Mouse (Mus musculus): ENCODE results near the gene Cyp4b1.
"Not testable (repeated sequence)": the region's sequence is repeated elsewhere in the genome, so short reads cannot be mapped to it uniquely, and the experiment has no call there.

The Cyp4b1 gene

GRCm38 (mm10) chr4:115647580-115647979 is at the start of gene Cyp4b1:
Cyp4b1 (minus strand) TSS chr4:115647723.
- DNase-seq, result no peak

- DNase-seq, result no peak
These were observed 38.8 kb upstream of the Cyp4b1 start for GRCm38 (mm10) chr4:115686299-115686698.

- DNase-seq, result no peak
These were observed 11.7 kb upstream of the Cyp4b1 start for GRCm38 (mm10) chr4:115659190-115659589.

DNA sequence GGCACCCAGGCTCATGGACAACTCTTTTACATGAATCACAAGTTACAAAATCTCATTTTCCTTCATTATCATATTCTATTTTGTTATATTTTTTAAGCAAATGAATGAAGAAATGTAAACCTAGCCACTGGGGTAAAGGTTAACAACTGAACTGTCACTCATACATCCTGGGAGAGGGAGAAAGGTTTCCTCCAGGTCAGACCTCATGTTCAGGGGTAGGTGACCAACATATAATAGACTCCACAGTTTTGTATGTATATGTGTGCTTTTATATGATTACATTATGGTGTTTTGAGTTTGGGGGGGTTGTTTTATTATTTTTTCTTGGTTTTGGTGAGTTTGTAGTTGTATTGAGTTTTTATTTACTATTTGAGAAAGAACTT is 10.3 kb upstream of the Cyp4b1 start:
- no peak for DNase-seq

GRCm38 (mm10) chr4:115657104-115657866 is 9.8 kb upstream of the Cyp4b1 start:
- peak in 1 of 2 experiments; percentile 6 for DNase-seq

DNA sequence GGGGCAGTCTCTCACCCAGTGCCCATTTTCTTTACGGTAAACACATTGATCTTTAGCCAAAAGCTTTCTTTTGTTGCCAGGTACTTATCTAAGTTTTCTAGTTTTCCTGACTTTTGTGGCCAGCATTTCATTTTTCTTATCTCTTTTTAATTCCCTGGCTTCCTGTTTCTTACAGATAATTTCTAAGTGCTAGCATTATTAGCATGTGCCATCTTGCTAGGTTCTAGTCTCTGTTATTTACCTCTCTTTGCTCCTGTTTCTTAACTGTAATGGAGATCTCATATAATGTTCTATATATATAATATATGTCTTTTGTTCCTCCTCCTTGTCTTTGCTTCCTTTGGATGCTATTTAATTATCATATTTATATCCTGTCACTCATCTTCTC is 9.0 kb upstream of the Cyp4b1 start:
- not testable (repeated sequence) for DNase-seq

DNA sequence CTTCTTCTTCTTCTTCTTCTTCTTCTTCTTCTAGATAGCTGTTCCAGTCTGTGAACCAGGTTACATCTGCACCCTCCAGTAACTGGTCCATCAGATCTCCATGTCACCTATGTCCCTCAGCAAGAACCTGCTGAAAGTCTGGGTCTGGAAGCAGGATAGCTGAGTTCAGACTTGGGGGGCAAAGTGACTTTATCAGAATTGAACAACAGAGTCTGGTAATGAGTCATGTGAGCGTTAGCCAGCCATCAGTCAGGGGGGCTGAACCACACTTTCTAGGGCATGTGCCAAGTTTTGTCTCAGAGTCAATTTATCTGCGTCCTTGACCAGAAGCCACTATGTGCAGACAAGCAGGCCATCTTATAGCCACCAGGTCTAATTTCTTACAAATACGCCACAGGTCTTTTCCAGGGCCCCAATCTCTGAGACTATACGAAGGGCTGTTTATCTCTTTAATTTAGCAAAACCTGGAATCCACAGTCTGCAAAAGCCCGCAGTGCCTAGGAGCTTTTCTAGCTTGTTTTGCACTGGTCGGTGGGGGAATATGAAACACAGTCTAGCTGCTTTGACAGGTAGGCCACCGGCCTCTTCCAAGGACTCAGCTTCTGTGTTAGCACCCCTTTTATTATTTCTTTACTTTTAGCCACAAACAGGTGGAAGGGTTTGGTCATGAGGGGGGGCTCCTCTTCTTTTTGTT is 8.5 kb upstream of the Cyp4b1 start:
- DNase-seq, result not testable (repeated sequence)

- no peak for DNase-seq
These were observed 3.3 kb upstream of the Cyp4b1 start for GRCm38 (mm10) chr4:115650866-115651265.

GRCm38 (mm10) chr4:115649344-115649743 is 1.8 kb upstream of the Cyp4b1 start:
- DNase-seq, result no peak

- DNase-seq, result no peak
These were observed 1.2 kb upstream of the Cyp4b1 start for GRCm38 (mm10) chr4:115648752-115649151.

- no peak for DNase-seq
These were observed 2.2 kb downstream of the Cyp4b1 start for GRCm38 (mm10) chr4:115645371-115645770.

GRCm38 (mm10) chr4:115642967-115643754 is 4.4 kb downstream of the Cyp4b1 start:
- DNase-seq, result no peak

DNA sequence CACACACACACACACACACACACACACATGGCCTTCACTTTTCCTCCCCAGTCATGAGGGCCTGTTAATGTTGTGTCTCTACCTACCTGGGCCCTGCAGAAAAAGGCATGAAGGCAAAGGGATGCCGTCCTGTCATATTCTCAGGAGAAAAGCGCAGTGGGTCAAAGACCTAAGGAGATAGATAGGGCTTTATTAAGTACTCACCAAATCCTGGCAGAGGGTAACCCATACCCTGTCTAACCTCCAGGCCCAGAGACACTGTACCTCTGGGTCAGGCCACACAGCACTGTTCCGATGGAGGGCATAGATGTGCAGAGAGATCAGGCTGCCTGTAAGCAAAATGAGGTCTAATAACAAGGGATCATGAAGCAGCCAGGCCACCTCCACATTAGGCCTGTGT is 22.0 kb downstream of the Cyp4b1 start:
- DNase-seq, result not testable (repeated sequence)

DNA sequence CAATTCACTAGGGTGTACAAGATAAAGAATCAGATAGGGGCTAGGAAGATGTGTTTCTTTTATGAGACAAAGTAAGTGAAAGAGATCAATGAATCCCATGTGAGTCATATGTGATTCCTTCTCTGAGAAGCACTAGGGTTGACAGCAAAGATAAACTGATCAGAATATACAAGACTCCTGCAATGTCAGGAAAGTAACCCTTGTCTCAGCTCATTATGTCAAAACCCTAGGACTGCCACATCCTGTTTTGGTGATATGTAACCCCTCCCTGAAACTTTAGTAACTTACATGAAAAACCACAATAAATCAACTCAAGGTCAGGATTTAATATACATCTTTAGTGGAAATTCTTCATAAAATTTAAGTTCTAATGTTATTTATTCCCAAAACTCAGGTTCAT is 33.5 kb downstream of the Cyp4b1 start:
- no peak for DNase-seq

- DNase-seq, result not testable (repeated sequence)
These were observed 46.9 kb downstream of the Cyp4b1 start, which contains the start of gene Cyp4a32 for GRCm38 (mm10) chr4:115600611-115601010. Cyp4a32 (plus strand) TSS chr4:115600969.

- no peak for DNase-seq
These were observed 50.6 kb downstream of the Cyp4b1 start for GRCm38 (mm10) chr4:115596824-115597336.

GRCm38 (mm10) chr4:115596357-115596756 is 51.2 kb downstream of the Cyp4b1 start:
- DNase-seq, result no peak

DNA sequence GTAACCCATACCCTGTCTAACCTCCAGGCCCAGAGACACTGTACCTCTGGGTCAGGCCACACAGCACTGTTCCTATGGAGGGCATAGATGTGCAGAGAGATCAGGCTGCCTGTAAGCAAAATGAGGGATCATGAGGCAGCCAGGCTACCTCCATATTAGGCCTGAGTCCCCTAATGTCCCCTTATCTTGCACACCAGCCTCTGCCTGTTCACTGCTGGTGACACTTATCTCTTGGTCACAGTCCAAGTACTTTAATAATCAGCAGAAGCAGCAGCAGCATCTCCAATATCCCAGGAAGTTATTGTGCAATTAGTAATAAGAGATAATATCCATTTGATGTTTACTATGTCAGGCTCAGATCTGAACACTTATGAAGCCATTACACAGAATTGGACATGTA is 64.5 kb downstream of the Cyp4b1 start:
- no peak for DNase-seq

GRCm38 (mm10) chr4:115575776-115576175 is 71.7 kb downstream of the Cyp4b1 start:
- DNase-seq, result no peak

- no peak for DNase-seq
These were observed 72.3 kb downstream of the Cyp4b1 start for GRCm38 (mm10) chr4:115575255-115575654.

Data from thymus, adult 18-20 months (tissue).